ENCODE assay signal across 8 mouse cellular contexts in genomic region chr12:79895975-79896374, GRCm38 (mm10).
DNase-seq lines count a peak whose midpoint lies in the region; ATAC-seq and TF ChIP-seq lines count a peak whose summit lies in the region.

No protein-coding gene starts in this region.

- 20% methylated on average over 6 of the region's 6 CpGs for WGBS in intestine, embryonic 14.5 days
- 30% methylated on average over 6 of the region's 6 CpGs for WGBS in intestine, postnatal 0 days
- 13% methylated on average over 6 of the region's 6 CpGs for WGBS in forebrain, embryonic 14.5 days
- WGBS in intestine, embryonic 16.5 days = 23% methylated on average over 6 of the region's 6 CpGs

- ATAC-seq in intestine, embryonic 14.5 days (replicated peaks; ENCODE audit: low FRiP score, low TSS enrichment, low read depth) = no peak
- no peak for ATAC-seq in intestine, postnatal 0 days
- no peak; the same call in 1 of the 2 replicates for ATAC-seq in forebrain, embryonic 14.5 days
- ATAC-seq in intestine, embryonic 16.5 days = peak; percentile 50

- H3K4me1 ChIP-seq in intestine, embryonic 14.5 days (replicated peaks; ENCODE audit: control insufficient read depth, insufficient read depth, low read length) = peaks cover 35% of the 10 kb centered on the region
- peaks cover 11% of the 10 kb centered on the region; the same call in 1 of the 2 replicates for H3K4me1 ChIP-seq in intestine, postnatal 0 days (replicated peaks; ENCODE audit: control insufficient read depth, insufficient read depth, low read length)
- peaks cover 14% of the 10 kb centered on the region for H3K4me1 ChIP-seq in forebrain, embryonic 14.5 days (ENCODE audit: control insufficient read depth, insufficient read depth, low read length)
- H3K4me1 ChIP-seq in intestine, embryonic 16.5 days (ENCODE audit: control insufficient read depth, insufficient read depth, low read length) = peaks cover 24% of the 10 kb centered on the region

- DNase-seq in intestine, embryonic 14.5 days (ENCODE audit: low spot score) = no peak
- DNase-seq in forebrain, embryonic 14.5 days (ENCODE audit: low spot score) = peak; percentile 21
- peak; percentile 89 for DNase-seq in lung, postnatal 36 days
- DNase-seq in cerebellum, adult 11 months = no peak
- DNase-seq in left cerebral cortex, adult 11 months (ENCODE audit: low spot score) = no peak
- DNase-seq in left cerebral cortex, adult 9 months (ENCODE audit: low spot score in 2 of 2) = no peak

- peak overlapping the region; percentile 40; the same call in 1 of the 2 replicates for H3K27ac ChIP-seq in intestine, embryonic 14.5 days (ENCODE audit: low read depth)
- no peak overlapping the region for H3K27ac ChIP-seq in intestine, postnatal 0 days (ENCODE audit: low read depth, low read length)
- no peak overlapping the region for H3K27ac ChIP-seq in forebrain, embryonic 14.5 days (ENCODE audit: low read depth, low read length)
- peak overlapping the region; percentile 6; the same call in 1 of the 2 replicates for H3K27ac ChIP-seq in intestine, embryonic 16.5 days (ENCODE audit: low read length)

- H3K9me3 ChIP-seq in intestine, embryonic 14.5 days (ENCODE audit: control insufficient read depth, low read length) = 0 out of 2 replicates have a peak, but pooled peaks cover 8% of the 10 kb centered on the region
- no peaks in the 10 kb centered on the region for H3K9me3 ChIP-seq in intestine, postnatal 0 days (ENCODE audit: control insufficient read depth)
- H3K9me3 ChIP-seq in forebrain, embryonic 14.5 days (replicated peaks; ENCODE audit: control insufficient read depth, low read length) = peaks cover 3% of the 10 kb centered on the region; the same call in 1 of the 2 replicates
- no peaks in the 10 kb centered on the region for H3K9me3 ChIP-seq in intestine, embryonic 16.5 days (ENCODE audit: control insufficient read depth, low read length)

- H3K4me2 ChIP-seq in intestine, embryonic 14.5 days (ENCODE audit: low read length) = no peak overlapping the region
- no peak overlapping the region for H3K4me2 ChIP-seq in intestine, postnatal 0 days (replicated peaks; ENCODE audit: low read depth)
- no peak overlapping the region for H3K4me2 ChIP-seq in forebrain, embryonic 14.5 days (ENCODE audit: low read length)
- no peak overlapping the region for H3K4me2 ChIP-seq in intestine, embryonic 16.5 days (ENCODE audit: low read depth, low read length)

- H3K27me3 ChIP-seq in intestine, embryonic 14.5 days (replicated peaks; ENCODE audit: control insufficient read depth, insufficient read depth, low read length) = no peaks in the 10 kb centered on the region
- no peaks in the 10 kb centered on the region for H3K27me3 ChIP-seq in intestine, postnatal 0 days (replicated peaks; ENCODE audit: control insufficient read depth, insufficient read depth, low read length)
- no peaks in the 10 kb centered on the region for H3K27me3 ChIP-seq in forebrain, embryonic 14.5 days (replicated peaks; ENCODE audit: control insufficient read depth, insufficient read depth, low read length)
- H3K27me3 ChIP-seq in intestine, embryonic 16.5 days (replicated peaks; ENCODE audit: control insufficient read depth, insufficient read depth, low read length) = no peaks in the 10 kb centered on the region

- H3K4me3 ChIP-seq in intestine, embryonic 14.5 days (ENCODE audit: low read depth, low read length) = no peak overlapping the region
- no peak overlapping the region for H3K4me3 ChIP-seq in intestine, postnatal 0 days (ENCODE audit: low read depth, low read length)
- no peak overlapping the region for H3K4me3 ChIP-seq in forebrain, embryonic 14.5 days (ENCODE audit: low read depth, low read length)
- no peak overlapping the region for H3K4me3 ChIP-seq in intestine, embryonic 16.5 days (ENCODE audit: low read length)

- no peak overlapping the region for H3K9ac ChIP-seq in intestine, embryonic 14.5 days (ENCODE audit: low read length)
- no peak overlapping the region for H3K9ac ChIP-seq in intestine, postnatal 0 days (ENCODE audit: low read depth, low read length)
- no peak overlapping the region for H3K9ac ChIP-seq in forebrain, embryonic 14.5 days (ENCODE audit: low read length)
- no peak overlapping the region; the same call in 1 of the 2 replicates for H3K9ac ChIP-seq in intestine, embryonic 16.5 days (ENCODE audit: low read depth, low read length)

- no peaks in the 10 kb centered on the region for H3K36me3 ChIP-seq in intestine, embryonic 14.5 days (ENCODE audit: control insufficient read depth, insufficient read depth, low read length)
- no peaks in the 10 kb centered on the region for H3K36me3 ChIP-seq in intestine, postnatal 0 days (ENCODE audit: control insufficient read depth, insufficient read depth)
- no peaks in the 10 kb centered on the region for H3K36me3 ChIP-seq in forebrain, embryonic 14.5 days (ENCODE audit: control insufficient read depth, insufficient read depth, low read length)
- no peaks in the 10 kb centered on the region for H3K36me3 ChIP-seq in intestine, embryonic 16.5 days (ENCODE audit: control insufficient read depth, insufficient read depth, low read length)

- no peak for TF ChIP-seq CTCF in intestine, postnatal 0 days (IDR thresholded peaks at IDR 0.05; ENCODE audit: low read depth)

Comparison
In these comparisons a context has a peak if more than half of its experiments do, and no peak if none do; other contexts are left out.
1. H3K27ac ChIP-seq: peak in intestine, embryonic 14.5 days (single experiment) and intestine, embryonic 16.5 days (single experiment); none in intestine, postnatal 0 days (single experiment) and forebrain, embryonic 14.5 days (single experiment).
2. DNase-seq: peak in forebrain, embryonic 14.5 days (single experiment) and lung, postnatal 36 days (single experiment); none in intestine, embryonic 14.5 days (single experiment), cerebellum, adult 11 months (single experiment), left cerebral cortex, adult 11 months (single experiment) and left cerebral cortex, adult 9 months (0 of 2).